Mouse (Mus musculus): ENCODE measurements around the gene Snrpd3. TPM values are rescaled to one million over a fixed set of nuclear protein-coding genes. Genes with fewer than 3 reads are reported as not detected.

The Snrpd3 gene
- polyA plus RNA-seq, 1 experiment: 30.2 TPM

- TF ChIP-seq GATA1 (IDR thresholded peaks at IDR 0.05; ENCODE audit: low read length): no peak
Measured at GRCm38 (mm10) chr10:75554090-75554489, 36.7 kb downstream of the Snrpd3 start.

DNA sequence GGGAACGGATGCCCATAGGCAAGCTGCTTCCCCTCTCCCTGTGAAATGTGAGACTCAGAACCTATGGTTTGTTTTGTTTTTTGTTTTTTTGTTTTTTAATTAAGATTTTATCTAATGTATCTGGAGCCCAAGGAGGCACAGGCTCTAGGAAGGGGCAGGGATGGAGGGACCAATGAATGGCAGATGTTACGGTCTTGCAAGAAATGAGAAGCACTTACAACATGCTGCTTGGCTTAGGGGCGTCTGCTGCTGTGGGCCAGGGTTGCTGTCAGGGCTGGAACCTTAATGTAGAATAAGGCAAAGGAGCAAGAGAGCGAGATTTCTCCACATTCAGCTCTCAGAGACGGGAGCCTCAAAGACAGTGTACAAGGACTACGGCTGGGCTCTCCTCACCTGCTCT lies 38.2 kb downstream of the Snrpd3 start:
- no peak for TF ChIP-seq GATA1 (IDR thresholded peaks at IDR 0.05; ENCODE audit: low read length)

GRCm38 (mm10) chr10:75556026-75556425 lies 38.7 kb downstream of the Snrpd3 start:
- TF ChIP-seq GATA1 (IDR thresholded peaks at IDR 0.05; ENCODE audit: low read length): no peak

GRCm38 (mm10) chr10:75558515-75558914 lies 41.2 kb downstream of the Snrpd3 start:
- no peak for TF ChIP-seq GATA1 (IDR thresholded peaks at IDR 0.05; ENCODE audit: low read length)

DNA sequence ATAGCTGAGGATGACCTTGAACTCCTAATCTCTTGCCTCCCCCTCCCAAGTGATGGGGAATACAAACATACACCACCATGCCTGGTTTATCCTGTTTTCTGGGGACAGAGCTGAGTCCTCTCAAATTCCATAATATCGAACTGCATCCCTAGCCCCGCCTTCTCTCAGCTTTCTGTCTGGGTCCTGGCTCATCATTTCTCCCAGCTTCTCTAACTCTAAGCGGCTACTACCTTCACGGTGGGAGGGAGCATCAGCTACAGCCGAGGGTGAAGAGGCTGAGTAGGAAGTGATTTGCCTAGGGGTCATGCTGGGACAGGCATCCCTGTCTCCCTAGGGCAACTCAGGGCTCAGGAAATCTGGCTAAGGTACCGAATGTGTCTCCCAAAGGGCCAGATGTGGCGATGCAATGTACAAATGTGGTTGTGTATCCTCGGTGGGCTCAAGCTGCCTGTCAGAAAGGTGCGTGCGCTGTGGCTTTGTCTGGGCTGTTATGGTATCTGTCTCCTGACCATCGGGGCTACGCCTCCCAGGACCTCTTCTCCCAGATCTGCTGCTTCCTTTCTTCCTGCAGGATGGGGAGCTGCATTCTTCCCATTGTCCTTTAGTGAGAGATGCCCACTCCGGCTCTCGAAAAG lies 41.8 kb downstream of the Snrpd3 start:
- no peak for TF ChIP-seq GATA1 (IDR thresholded peaks at IDR 0.05; ENCODE audit: low read length)

- no peak for TF ChIP-seq GATA1 (IDR thresholded peaks at IDR 0.05; ENCODE audit: low read length)
Measured at GRCm38 (mm10) chr10:75559676-75560548, 42.6 kb downstream of the Snrpd3 start, which contains the start of gene Lrrc75b. Gene Lrrc75b, minus strand, starts transcription at chr10:75560330.

GRCm38 (mm10) chr10:75560549-75560899 lies 43.2 kb downstream of the Snrpd3 start:
- no peak for TF ChIP-seq GATA1 (IDR thresholded peaks at IDR 0.05; ENCODE audit: low read length)

DNA sequence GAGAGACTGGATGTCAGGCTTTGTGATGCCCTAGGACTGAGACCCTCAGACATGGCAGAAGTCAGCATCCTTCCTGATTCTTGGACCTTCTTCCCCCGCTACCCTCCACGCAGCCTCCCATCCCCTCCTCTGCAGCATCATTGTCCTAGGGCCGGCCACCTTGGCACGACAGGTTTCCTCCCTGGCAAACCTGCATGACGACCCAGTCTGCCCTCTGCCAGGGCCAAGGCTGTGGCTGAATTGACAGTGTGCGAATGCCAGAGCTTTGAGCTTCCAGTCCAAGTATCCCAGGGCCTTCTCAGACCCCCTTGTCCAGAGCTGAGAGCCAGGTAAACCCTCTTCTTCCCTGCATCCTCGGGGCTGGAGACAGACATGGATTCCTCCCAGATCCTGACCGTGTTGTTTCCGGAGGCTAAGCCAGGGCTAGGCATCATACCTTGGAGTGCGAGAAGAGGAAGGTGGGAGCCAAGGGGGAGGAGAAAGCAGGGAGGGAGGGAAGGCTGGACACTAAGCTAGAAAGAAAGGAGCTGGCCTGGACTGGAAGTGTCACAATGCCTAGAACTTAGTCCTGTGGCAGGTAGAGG lies 43.8 kb downstream of the Snrpd3 start, which contains the start of gene Ggt1:
Gene Ggt1, plus strand, starts transcription at position 534 of the 584 bp plus-strand sequence.
- no peak for TF ChIP-seq GATA1 (IDR thresholded peaks at IDR 0.05; ENCODE audit: low read length)

- no peak for TF ChIP-seq GATA1 (IDR thresholded peaks at IDR 0.05; ENCODE audit: low read length)
Measured at GRCm38 (mm10) chr10:75562596-75562995, 45.2 kb downstream of the Snrpd3 start.

DNA sequence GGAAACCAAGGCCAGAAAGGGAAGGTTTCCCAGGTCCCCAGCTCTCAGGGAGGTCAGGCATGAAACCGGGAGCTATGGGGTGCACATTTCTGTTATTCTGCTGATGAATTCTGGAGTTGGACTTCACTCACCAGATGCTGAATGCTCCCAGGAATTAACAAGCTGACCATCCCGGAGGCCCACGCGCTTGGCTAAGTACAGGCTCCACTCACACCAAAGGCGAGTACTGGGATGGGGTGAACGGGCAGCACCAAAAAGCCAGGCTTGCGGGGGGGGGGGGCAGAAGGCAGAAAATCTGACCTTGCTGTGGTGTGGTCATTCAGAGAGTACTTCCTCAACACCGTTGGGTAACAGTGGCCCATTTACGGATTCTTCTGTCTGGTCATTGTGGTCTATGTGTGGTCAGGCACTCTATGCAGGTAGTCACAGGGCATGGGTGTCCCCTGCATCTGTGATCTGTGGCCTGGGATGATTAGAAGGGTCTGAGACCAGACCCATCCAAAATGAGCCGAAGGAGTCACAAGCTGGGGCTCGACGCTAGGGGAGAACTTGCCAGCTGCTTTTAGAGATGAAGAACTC lies 47.4 kb downstream of the Snrpd3 start:
- no peak for TF ChIP-seq GATA1 (IDR thresholded peaks at IDR 0.05; ENCODE audit: low read length)

DNA sequence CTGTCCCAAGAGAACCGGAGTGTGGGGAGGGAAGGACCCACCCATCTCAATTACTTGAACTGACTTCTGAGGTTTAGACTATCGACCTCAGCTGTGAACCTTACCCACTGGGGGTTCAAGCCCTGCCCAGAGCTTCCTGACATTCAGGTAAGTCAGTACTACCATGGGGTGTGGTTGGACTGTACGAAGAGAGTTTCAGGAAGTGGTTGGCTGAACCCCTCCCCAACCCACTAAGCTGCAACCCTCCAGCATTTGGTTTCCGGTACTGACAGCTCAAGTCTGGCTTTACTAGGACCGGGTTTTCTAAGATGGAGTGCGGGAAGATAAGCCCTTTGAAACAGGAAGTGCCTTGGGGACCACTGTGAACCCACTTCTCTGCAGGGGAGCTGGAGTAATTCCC lies 48.1 kb downstream of the Snrpd3 start:
- no peak for TF ChIP-seq GATA1 (IDR thresholded peaks at IDR 0.05; ENCODE audit: low read length)

DNA sequence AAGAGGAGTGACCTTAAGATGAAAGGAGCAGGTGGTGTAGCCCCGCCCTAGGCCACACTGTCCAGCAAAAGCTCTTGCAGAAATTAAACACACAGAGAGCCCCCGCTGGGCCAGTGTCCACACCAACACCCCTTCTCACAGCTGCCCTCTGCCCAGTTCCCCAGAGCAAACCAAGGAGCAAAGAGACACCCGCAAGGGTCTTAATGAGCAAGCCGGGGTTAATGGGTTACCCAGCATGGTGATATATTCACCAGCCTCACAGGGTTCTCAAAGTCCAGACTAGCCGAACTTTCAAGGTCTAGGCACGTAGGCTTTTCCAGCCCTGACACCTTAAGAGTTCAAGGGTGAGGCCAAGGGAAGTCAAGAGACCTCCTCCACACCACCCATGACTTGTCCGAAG lies 48.6 kb downstream of the Snrpd3 start:
- TF ChIP-seq GATA1 (IDR thresholded peaks at IDR 0.05; ENCODE audit: low read length): no peak

- TF ChIP-seq GATA1 (IDR thresholded peaks at IDR 0.05; ENCODE audit: low read length): no peak
Measured at GRCm38 (mm10) chr10:75566321-75566720, 49.0 kb downstream of the Snrpd3 start.

GRCm38 (mm10) chr10:75568029-75568428 lies 50.7 kb downstream of the Snrpd3 start:
- TF ChIP-seq GATA1 (IDR thresholded peaks at IDR 0.05; ENCODE audit: low read length): no peak

DNA sequence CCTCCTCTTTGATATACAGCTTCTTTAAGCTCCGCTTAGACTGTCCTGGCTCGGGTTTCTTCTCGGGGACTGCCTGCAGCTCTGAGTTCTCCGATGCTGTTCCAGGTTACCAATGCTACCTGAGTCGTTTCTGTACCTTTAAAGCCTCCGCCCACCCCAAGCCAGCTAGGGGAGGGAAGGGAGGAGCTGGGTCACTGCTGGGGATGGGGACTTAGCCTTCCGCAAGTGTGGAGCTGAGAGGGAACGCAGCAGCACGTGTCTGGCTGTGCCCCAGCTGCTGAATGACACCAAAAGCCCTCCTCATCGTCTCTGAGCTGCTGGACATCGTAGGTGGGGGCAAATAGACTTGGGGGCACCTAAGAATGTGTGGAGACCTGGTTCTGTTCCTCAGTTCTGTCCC lies 51.1 kb downstream of the Snrpd3 start:
- TF ChIP-seq GATA1 (IDR thresholded peaks at IDR 0.05; ENCODE audit: low read length): no peak

GRCm38 (mm10) chr10:75568851-75569250 lies 51.5 kb downstream of the Snrpd3 start:
- no peak for TF ChIP-seq GATA1 (IDR thresholded peaks at IDR 0.05; ENCODE audit: low read length)

All from G1E-ER4 (cell line).